Mouse (Mus musculus) heart, postnatal 0 days (tissue): ENCODE measurements at regions not wholly inside any gene's neighbourhood (a gene's known extent, or its start where the extent isn't known, plus 50 kb on each side); places are given as distances from the start of the nearest gene placed in this dataset.
A peak's percentile ranks its signal among the peaks of the same experiment; 100 is the strongest.

Source experiments
- CTCF ChIP-seq: IDR thresholded peaks from 2 replicates; pipeline ENCODE4 v1.5.1; 2016; ENCODE audit warnings: antibody characterized with exemption, control low read depth, low read depth
- EP300 ChIP-seq: IDR thresholded peaks from 2 replicates; pipeline ENCODE4 v1.6.1; 2016; ENCODE audit warnings: antibody characterized with exemption, low read depth

- TF ChIP-seq CTCF (peak; percentile 30; the same call in 1 of the 2 replicates), EP300 (no peak)
Observed at GRCm38 (mm10) chr3:29890764-29891163, 657.0 kb downstream of the Mecom start.
